In genomic region chr16:18785025-18785424, GRCm38 (mm10) we compare ENCODE assay signal across 18 mouse cellular contexts. TPM values are rescaled to one million over a fixed set of nuclear protein-coding genes. Genes with fewer than 3 reads are reported as not detected.
"Had no signal": no experiment of that assay in that cellular context is flagged by ENCODE, and none has a peak within 500 bp of the region (broad histone marks: within the 10 kb centered on the region; RNA-seq: fewer than 3 reads in every experiment).

No protein-coding gene starts in this region.

- H3K9ac ChIP-seq: limb, embryonic 12.5 days; lung, embryonic 15.5 days; neural tube, embryonic 12.5 days had no signal

- H3K9me3 ChIP-seq: limb, embryonic 12.5 days; lung, embryonic 15.5 days; neural tube, embryonic 12.5 days had no signal

- H3K4me3 ChIP-seq: layer of hippocampus, adult 2 months; limb, embryonic 12.5 days; lung, embryonic 15.5 days; neural tube, embryonic 12.5 days had no signal

- H3K4me2 ChIP-seq: limb, embryonic 12.5 days; lung, embryonic 15.5 days; neural tube, embryonic 12.5 days had no signal

- H3K4me1 ChIP-seq: limb, embryonic 12.5 days; lung, embryonic 15.5 days; neural tube, embryonic 12.5 days had no signal

- H3K27me3 ChIP-seq: lung, embryonic 15.5 days; neural tube, embryonic 12.5 days had no signal

- DNase-seq: kidney, adult 8-10 months; kidney, postnatal 4 days; lung, postnatal 14 days; midbrain, embryonic 14.5 days; thymus, adult 18-20 months; thymus, postnatal 14 days had no signal

- ATAC-seq: intestine, postnatal 0 days had no signal

- H3K27ac ChIP-seq: layer of hippocampus, adult 2 months; limb, embryonic 12.5 days; lung, embryonic 15.5 days; macrophage; neural tube, embryonic 12.5 days had no signal

RNA-seq across cellular contexts. Expression of gene Cldn5, which starts 8.4 kb away (rescaled TPM):
- total RNA-seq: monocyte, adult 5-6 weeks; neutrophil, adult 5-6 weeks had no signal
- polyA plus RNA-seq: macrophage had no signal

RNA-seq across cellular contexts. Expression of gene Gm28539, which starts 51.4 kb away (rescaled TPM):
- total RNA-seq: liver, adult 2 months; monocyte, adult 5-6 weeks had no signal
- polyA plus RNA-seq: intestine, postnatal 0 days; kidney, embryonic 16.5 days; limb, embryonic 12.5 days; lung, embryonic 15.5 days; macrophage; midbrain, embryonic 14.5 days; neural tube, embryonic 12.5 days; stomach, embryonic 14.5 days; urinary bladder, adult 2 months had no signal
